Mouse (Mus musculus) kidney, postnatal 0 days (tissue): ENCODE results near the gene Ell3. TPM values are rescaled to one million over a fixed set of nuclear protein-coding genes. Genes with fewer than 3 reads are reported as not detected.

Source experiments
- ATAC-seq: fragments of 200-750 bp; cut with Nextera tagmentation; replicated peaks from 2 replicates; pipeline ENCODE4 v1.8.0; 2017; ENCODE audit warnings: low read depth, moderate number of reproducible peaks, moderate TSS enrichment, moderate library complexity; ENCODE audit not compliant: low FRiP score
- DNase-seq: peaks from one replicate; pipeline ENCODE4 v3.0.0-alpha.2; 2016; ENCODE audit warnings: low spot score
- H3K27ac ChIP-seq: fragments of 300-500 bp; sonication (generic); 2 replicates; pipeline ENCODE4 v1.5.1; 2014; ENCODE audit warnings: mild to moderate bottlenecking
- H3K27me3 ChIP-seq: fragments of 300-500 bp; sonication (generic); 2 replicates; pipeline ENCODE4 v1.6.1; 2014; ENCODE audit warnings: low read length, mixed read lengths; ENCODE audit not compliant: insufficient read depth
- H3K36me3 ChIP-seq: fragments of 300-500 bp; sonication (generic); 2 replicates; pipeline ENCODE4 v1.6.1; 2014; ENCODE audit warnings: low read length, mixed read lengths; ENCODE audit not compliant: insufficient read depth
- H3K4me1 ChIP-seq: fragments of 300-500 bp; sonication (generic); replicated peaks from 2 replicates; pipeline ENCODE4 v1.6.1; 2014; ENCODE audit warnings: antibody characterized with exemption, low read length, mixed read lengths; ENCODE audit not compliant: insufficient read depth
- H3K4me2 ChIP-seq: fragments of 300-500 bp; sonication (generic); 2 replicates; pipeline ENCODE4 v1.6.1; 2014; ENCODE audit warnings: mild to moderate bottlenecking, low read length, moderate library complexity, mixed read lengths
- H3K4me3 ChIP-seq: fragments of 300-500 bp; sonication (generic); replicated peaks from 2 replicates; pipeline ENCODE4 v1.5.1; 2014; ENCODE audit warnings: low read depth, low read length
- H3K9ac ChIP-seq: fragments of 300-500 bp; sonication (generic); 2 replicates; pipeline ENCODE4 v1.6.1; 2014; ENCODE audit warnings: low read depth, low read length
- H3K9me3 ChIP-seq: fragments of 300-500 bp; sonication (generic); replicated peaks from 2 replicates; pipeline ENCODE4 v1.6.1; 2016; ENCODE audit warnings: low read length, inconsistent platforms, mixed read lengths
- CTCF ChIP-seq: IDR thresholded peaks from 2 replicates; pipeline ENCODE4 v1.5.1; 2016; ENCODE audit warnings: antibody characterized with exemption, low read depth, mild to moderate bottlenecking, moderate library complexity
- WGBS: fragments of 180-500 bp; shearing (Covaris S2); extraction: QIAGEN DNeasy Blood & Tissue Kit; methylation state at CpG from one replicate; pipeline ENCODE4 v1.1.7; 2014; 5-methylcytosine and 5-hydroxymethylcytosine counted together
- polyA plus RNA-seq: library from polyadenylated mRNA; unstranded; fragments of >200 nt; fragmentation: Nextera tagmentation; extraction: Ambion mirVana; gene quantifications from 2 replicates; pipeline ENCODE4 v1.2.1, GENCODE M21; 2015

Gene Ell3
- polyA plus RNA-seq, 1 experiment from 2014 or later: 13.9 TPM

DNA sequence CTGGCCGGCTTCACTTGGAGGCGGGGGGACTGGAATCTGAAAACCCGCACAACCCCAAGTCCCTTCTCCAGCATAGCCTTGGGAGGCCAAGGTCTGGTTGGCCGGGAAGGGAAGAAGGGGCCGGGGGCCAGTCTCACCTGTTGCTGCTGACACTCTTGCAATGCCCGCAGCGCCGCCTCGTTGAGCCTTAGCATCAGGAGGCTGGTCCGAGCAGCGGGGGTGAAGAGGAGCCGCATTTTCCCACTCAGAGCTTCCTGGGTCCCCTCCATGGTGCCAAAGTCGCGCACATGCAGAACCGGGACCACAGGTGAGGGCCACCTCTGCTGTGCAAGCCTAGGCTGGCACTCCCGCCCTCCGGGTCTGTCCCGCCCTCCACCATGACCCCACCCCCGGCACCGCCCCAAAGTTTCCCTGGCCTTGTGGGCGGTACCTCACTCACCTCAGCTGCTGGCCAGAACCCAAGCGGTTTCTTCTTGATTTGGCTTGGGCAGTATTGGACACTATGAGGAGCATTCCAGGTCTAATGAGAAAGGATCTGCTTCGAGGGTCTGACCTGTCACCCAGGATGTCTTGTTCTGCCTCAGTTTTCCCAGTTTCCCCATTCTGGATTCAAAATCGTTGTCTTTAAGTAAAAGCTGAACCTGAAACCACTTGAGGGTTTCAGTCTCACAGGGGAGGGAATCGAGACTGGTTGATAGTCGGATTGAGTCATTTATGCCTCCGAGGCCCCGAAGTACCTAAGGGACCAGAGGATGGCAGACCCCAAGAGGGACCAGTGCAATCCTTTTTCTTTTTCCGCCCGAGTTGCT is 1.6 kb downstream of the Ell3 start:
- TF ChIP-seq CTCF: no peak
- peaks cover 14% of the 10 kb centered on the region; the same call in 1 of the 2 replicates for H3K36me3 ChIP-seq
- H3K4me1 ChIP-seq: peaks cover 13% of the 10 kb centered on the region
- peak overlapping the region; percentile 62 for H3K9ac ChIP-seq
- under 1% methylated on average over 29 of the region's 30 CpGs for WGBS
- H3K27ac ChIP-seq: 0 out of 2 replicates have a peak overlapping the region, but pooled peaks have one; percentile 31
- peak overlapping the region; percentile 41 for H3K4me3 ChIP-seq
- peak; percentile 56 for DNase-seq
- H3K4me2 ChIP-seq: peak overlapping the region; percentile 97
- no peaks in the 10 kb centered on the region for H3K27me3 ChIP-seq
- H3K9me3 ChIP-seq: no peaks in the 10 kb centered on the region
- ATAC-seq: peak; percentile 79

DNA sequence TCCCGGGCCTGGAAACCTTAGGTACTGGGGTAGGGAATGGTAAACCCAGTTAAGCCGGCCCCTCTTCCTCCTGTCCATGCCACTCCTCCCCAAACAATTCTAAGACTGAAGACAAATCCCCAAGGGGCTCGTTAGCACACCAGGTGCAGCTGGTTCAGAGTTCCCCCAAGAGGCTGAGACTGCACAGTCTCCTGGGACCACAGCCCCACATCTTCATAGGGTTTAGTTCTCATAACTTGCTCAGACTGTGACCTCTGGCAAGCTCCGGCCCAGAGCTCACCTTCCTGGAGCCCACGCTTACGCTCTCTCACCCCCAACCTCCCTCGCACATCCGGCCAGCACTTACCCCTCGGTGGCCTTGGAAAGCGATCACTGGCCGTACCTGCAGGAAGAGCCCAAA is 2.3 kb downstream of the Ell3 start:
- 0 out of 2 replicates have a peak, but pooled peaks have one; percentile 21 for ATAC-seq

DNA sequence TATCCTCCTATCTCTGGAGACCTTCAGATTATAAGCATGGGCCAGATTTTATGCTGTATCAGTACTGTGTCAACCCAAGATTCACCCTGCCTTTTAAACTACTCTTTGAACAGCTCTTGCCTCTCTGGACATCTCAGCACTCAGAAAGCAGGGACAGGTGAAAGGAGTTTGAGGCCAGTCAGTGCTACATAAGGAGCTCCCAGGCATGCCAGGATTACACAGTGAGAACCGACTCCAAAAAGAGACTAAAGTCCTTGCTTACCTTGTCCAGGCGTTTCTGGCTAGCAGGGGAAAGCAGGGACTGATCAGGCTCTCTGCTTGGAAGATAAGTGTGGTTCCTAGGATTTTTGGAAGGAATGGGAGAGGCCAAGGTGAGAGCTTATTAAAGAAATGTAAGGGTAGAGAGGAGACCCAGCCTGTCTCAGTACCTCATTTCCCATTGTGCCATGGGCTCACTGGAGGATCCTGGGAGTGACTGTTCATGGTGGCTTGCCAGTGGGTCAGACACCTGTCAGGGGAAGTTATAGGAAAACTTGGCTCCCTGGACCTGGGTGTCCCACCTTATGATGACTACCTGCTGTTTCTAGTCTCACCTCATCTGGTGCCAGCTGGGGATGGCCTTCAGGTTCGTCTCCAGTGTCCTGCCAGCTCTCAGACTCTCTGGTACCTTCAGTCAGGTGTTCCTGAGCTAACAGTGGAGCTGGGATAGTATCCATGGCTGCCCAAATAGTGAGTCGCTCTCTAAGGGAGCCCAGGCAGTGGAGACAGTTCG is 3.1 kb downstream of the Ell3 start:
- peaks cover 19% of the 10 kb centered on the region; the same call in 1 of the 2 replicates for H3K36me3 ChIP-seq
- no peak overlapping the region for H3K4me2 ChIP-seq
- WGBS: 60% methylated on average over 5 of the region's 5 CpGs
- TF ChIP-seq CTCF: no peak
- H3K4me1 ChIP-seq: peaks cover 13% of the 10 kb centered on the region
- H3K27me3 ChIP-seq: no peaks in the 10 kb centered on the region
- no peak for DNase-seq
- no peak for ATAC-seq
- no peak overlapping the region for H3K9ac ChIP-seq
- H3K9me3 ChIP-seq: no peaks in the 10 kb centered on the region
- H3K4me3 ChIP-seq: no peak overlapping the region
- H3K27ac ChIP-seq: no peak overlapping the region

More for the DNA sequence above, 2.3 kb downstream of the Ell3 start:
- Histone ChIP-seq H3K9ac (peak overlapping the region; percentile 62), H3K36me3 (peaks cover 19% of the 10 kb centered on the region; the same call in 1 of the 2 replicates), H3K4me1 (peaks cover 13% of the 10 kb centered on the region), H3K27me3 (no peaks in the 10 kb centered on the region), H3K27ac (0 out of 2 replicates have a peak overlapping the region, but pooled peaks have one; percentile 31), H3K4me2 (peak overlapping the region; percentile 97), H3K4me3 (peak overlapping the region; percentile 41), H3K9me3 (no peaks in the 10 kb centered on the region)
- TF ChIP-seq CTCF: no peak
- no peak for DNase-seq
- 8% methylated on average over 11 of the region's 11 CpGs for WGBS

DNA sequence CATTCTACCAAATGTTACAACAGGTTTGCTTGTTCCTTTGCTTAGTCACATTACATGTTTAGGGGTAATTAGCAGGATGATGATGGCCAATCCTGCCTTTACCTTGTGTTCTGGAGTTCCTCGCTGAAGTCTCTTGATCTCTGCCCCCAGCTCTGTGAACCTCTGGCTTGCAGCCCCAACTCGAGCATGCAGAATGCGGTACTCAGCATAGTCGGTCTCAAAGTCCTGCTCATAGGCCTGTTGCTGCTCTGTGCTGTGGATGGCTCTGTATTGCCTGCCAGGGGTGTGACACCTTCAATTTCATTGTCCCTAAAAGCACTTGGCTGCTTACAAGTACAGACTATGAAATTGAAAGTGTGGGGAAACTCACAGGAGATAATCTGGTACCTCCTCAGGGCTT is 4.3 kb downstream of the Ell3 start:
- peak; percentile 58; the same call in 1 of the 2 replicates for ATAC-seq
- no peak overlapping the region for H3K27ac ChIP-seq
- no peak overlapping the region for H3K4me2 ChIP-seq
- no peak for TF ChIP-seq CTCF
- H3K9ac ChIP-seq: no peak overlapping the region
- H3K36me3 ChIP-seq: peaks cover 27% of the 10 kb centered on the region; the same call in 1 of the 2 replicates
- peaks cover 13% of the 10 kb centered on the region for H3K4me1 ChIP-seq
- no peak for DNase-seq
- 67% methylated on average over 4 of the region's 4 CpGs for WGBS
- H3K27me3 ChIP-seq: no peaks in the 10 kb centered on the region
- H3K9me3 ChIP-seq: no peaks in the 10 kb centered on the region
- H3K4me3 ChIP-seq: no peak overlapping the region

DNA sequence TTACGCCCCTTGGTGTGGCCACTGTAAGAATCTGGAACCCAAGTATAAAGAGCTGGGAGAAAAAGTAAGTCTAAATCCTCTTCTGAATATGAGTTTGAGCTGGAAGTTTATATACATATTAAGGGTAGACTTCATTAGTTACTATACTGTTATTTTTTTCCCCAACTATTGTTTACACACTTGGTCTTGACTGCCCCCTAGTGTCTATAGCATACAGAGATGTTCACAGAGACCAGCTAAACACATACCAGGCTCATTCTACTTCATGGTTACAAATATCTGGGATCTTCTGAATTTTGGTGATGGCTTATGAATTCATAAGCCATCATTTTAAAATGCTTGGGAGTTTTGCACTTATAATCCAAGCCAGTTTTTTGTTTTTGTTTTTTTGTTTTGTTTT is 9.2 kb downstream of the Ell3 start:
- H3K27me3 ChIP-seq: no peaks in the 10 kb centered on the region
- no peak overlapping the region for H3K9ac ChIP-seq
- no peak for ATAC-seq
- 91% methylated on average over 1 of the region's 1 CpGs for WGBS
- H3K4me3 ChIP-seq: no peak overlapping the region
- no peak overlapping the region for H3K4me2 ChIP-seq
- no peak overlapping the region for H3K27ac ChIP-seq
- H3K9me3 ChIP-seq: no peaks in the 10 kb centered on the region
- peak; percentile 74 for DNase-seq
- H3K36me3 ChIP-seq: peaks cover 70% of the 10 kb centered on the region
- H3K4me1 ChIP-seq: no peaks in the 10 kb centered on the region
- TF ChIP-seq CTCF: peak; percentile 61

DNA sequence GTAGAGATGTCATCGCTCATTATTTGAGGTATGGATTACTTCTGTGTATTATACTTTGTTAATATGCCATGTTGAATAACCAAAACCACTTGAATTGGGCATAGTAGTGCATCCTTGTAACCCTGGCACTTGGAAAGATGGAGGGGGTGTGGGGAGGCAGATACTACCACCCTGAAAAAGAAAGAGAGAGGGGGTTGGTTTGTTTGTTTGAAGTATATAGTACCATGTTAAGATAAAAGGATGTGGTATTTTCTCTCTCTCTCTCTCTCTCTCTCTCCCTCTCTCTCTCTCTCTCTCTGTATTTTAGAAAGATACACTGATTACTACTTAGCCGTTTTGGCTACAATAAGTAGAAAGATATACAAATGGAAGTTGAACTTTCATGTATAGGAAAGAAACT is 18.2 kb downstream of the Ell3 start:
- H3K9ac ChIP-seq: no peak overlapping the region
- 100% methylated on average over 2 of the region's 2 CpGs for WGBS
- no peak overlapping the region for H3K4me3 ChIP-seq
- DNase-seq (no peak), ATAC-seq (no peak)
- TF ChIP-seq CTCF: no peak
- no peak overlapping the region for H3K27ac ChIP-seq
- H3K27me3 ChIP-seq: no peaks in the 10 kb centered on the region
- H3K9me3 ChIP-seq: no peaks in the 10 kb centered on the region
- no peaks in the 10 kb centered on the region for H3K4me1 ChIP-seq
- peaks cover 47% of the 10 kb centered on the region for H3K36me3 ChIP-seq
- no peak overlapping the region for H3K4me2 ChIP-seq
